Mouse (Mus musculus): ENCODE data around the gene Cd81. TPM values are rescaled to one million over a fixed set of nuclear protein-coding genes. Genes with fewer than 3 reads are reported as not detected.

The Cd81 gene
- polyA plus RNA-seq, 1 experiment from 2014 or later = 576 TPM

Other genes starting within 250 kb of the Cd81 start
- 0.57 and 1.1 TPM in 2 replicates for gene Th, start 121.6 kb upstream of the Cd81 start, polyA plus RNA-seq (2015; fragmentation: Nextera tagmentation; extraction: Ambion mirVana)
- 2.0 and 2.1 TPM in 2 replicates for gene Ascl2, start 83.5 kb upstream of the Cd81 start, polyA plus RNA-seq (2015; fragmentation: Nextera tagmentation; extraction: Ambion mirVana)
- gene Tspan32, start 47.7 kb upstream of the Cd81 start, polyA plus RNA-seq (2015; fragmentation: Nextera tagmentation; extraction: Ambion mirVana) = 4.5 and 4.9 TPM in 2 replicates
- gene Tssc4, start 16.5 kb downstream of the Cd81 start, polyA plus RNA-seq (2015; fragmentation: Nextera tagmentation; extraction: Ambion mirVana) = 104 TPM in 2 replicates
- 12.0 and 12.5 TPM in 2 replicates for gene Trpm5, start 41.9 kb downstream of the Cd81 start, polyA plus RNA-seq (2015; fragmentation: Nextera tagmentation; extraction: Ambion mirVana)
- 1.2 and 1.4 TPM in 2 replicates for gene Kcnq1, start 53.6 kb downstream of the Cd81 start, polyA plus RNA-seq (2015; fragmentation: Nextera tagmentation; extraction: Ambion mirVana)

All from embryonic facial prominence, embryonic 15.5 days (tissue).